23 mouse cellular contexts compared by ENCODE assay signal in genomic region chr5:45483654-45484053, GRCm38 (mm10). TPM values are rescaled to one million over a fixed set of nuclear protein-coding genes. Genes with fewer than 3 reads are reported as not detected.
"Had no signal": no experiment of that assay in that cellular context is flagged by ENCODE, and none has a peak within 500 bp of the region (broad histone marks: within the 10 kb centered on the region; RNA-seq: fewer than 3 reads in every experiment).

No protein-coding gene starts in this region.

- H3K27me3 ChIP-seq: midbrain, embryonic 12.5 days; midbrain, embryonic 15.5 days; neural tube, embryonic 12.5 days; neural tube, embryonic 15.5 days had no signal

- H3K36me3 ChIP-seq: midbrain, embryonic 12.5 days; midbrain, embryonic 15.5 days; neural tube, embryonic 12.5 days; neural tube, embryonic 15.5 days had no signal

- H3K9ac ChIP-seq: liver, embryonic 14.5 days; liver, postnatal 0 days; lung, embryonic 14.5 days; midbrain, embryonic 12.5 days; midbrain, embryonic 15.5 days; neural tube, embryonic 12.5 days; neural tube, embryonic 15.5 days had no signal

- H3K4me3 ChIP-seq: midbrain, embryonic 12.5 days; midbrain, embryonic 15.5 days; neural tube, embryonic 12.5 days; neural tube, embryonic 15.5 days had no signal

- H3K27ac ChIP-seq: liver, embryonic 14.5 days; macrophage; midbrain, embryonic 12.5 days; midbrain, embryonic 15.5 days; neural tube, embryonic 12.5 days; neural tube, embryonic 15.5 days had no signal

- DNase-seq: kidney, adult 18-20 months; kidney, postnatal 10 days; liver, postnatal 0 days; lung, embryonic 14.5 days; right cerebral cortex, postnatal 25 days; thymus, adult 18-20 months; thymus, postnatal 36 days had no signal

- H3K4me1 ChIP-seq: midbrain, embryonic 12.5 days; midbrain, embryonic 15.5 days; neural tube, embryonic 12.5 days; neural tube, embryonic 15.5 days had no signal

RNA-seq across cellular contexts. Expression of gene Clrn2, which starts 30.1 kb away (rescaled TPM):
- total RNA-seq: megakaryocyte, adult 5-6 weeks had no signal
- polyA plus RNA-seq: intestine, embryonic 16.5 days; kidney, embryonic 14.5 days; limb, embryonic 11.5 days; liver, embryonic 11.5 days; liver, embryonic 14.5 days; liver, postnatal 0 days; lung, embryonic 14.5 days; lung, postnatal 0 days; macrophage; neural tube, embryonic 12.5 days; neural tube, embryonic 15.5 days; spleen, adult 2 months; stomach, embryonic 16.5 days; testis, adult 2 months; urinary bladder, adult 2 months had no signal
